Mouse (Mus musculus) kidney, postnatal 25 days (tissue): ENCODE data around the gene Ints1.

Source experiments
- DNase-seq, 2 experiments: peaks; one replicate each; pipeline ENCODE4 v3.0.0; 2021; ENCODE audit warnings: mixed read lengths in 2 of 2

Ints1 gene

DNA sequence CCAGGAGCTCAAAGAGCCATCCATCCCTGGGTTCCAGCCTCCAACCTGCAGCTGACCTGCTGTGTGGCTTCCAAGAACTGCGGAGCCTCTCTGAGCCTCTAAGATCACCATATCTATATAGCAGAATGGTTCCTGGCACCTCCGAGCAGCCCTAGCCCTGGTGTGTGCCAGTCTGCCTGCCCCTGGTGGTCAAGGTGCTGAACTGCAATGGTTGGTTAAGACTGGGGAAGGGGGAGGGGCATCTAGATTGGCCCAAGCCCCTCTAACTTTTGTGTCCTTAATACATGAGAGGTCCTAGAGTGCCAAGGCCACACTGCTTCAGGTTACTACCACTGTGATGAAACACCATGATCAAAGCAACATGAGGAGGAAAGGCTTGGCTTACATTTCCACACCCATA, 72.6 kb downstream of the Ints1 start:
- DNase-seq = peak in 1 of 2 experiments; percentile 29

DNA sequence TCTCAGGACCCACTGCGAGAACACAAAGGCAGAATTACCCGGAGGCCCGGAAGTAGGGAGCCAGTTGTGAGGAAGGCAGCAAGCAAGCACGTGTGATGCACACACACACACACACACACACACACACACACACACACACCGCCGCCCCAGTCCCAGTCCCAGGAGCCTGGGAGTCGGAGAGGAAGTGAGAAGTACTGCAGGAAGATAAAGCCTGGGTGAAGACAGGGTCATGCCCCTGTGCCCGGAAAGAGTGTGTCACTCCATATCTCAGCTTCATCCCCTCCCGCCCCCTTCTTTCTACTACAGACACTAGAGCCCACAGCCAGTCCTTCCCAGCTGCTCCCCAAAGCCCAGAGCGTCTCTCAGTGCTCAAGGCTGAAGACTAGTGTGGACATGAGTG, 73.2 kb downstream of the Ints1 start:
- no peak for DNase-seq
